Mouse (Mus musculus) CH12.LX (cell line): Measurements from ENCODE around the gene Zbtb38. TPM values are rescaled to one million over a fixed set of nuclear protein-coding genes. Genes with fewer than 3 reads are reported as not detected.

Experiments used
- DNase-seq: peaks from one replicate; pipeline ENCODE4 v3.0.0-alpha.2; 2013; ENCODE audit errors: extremely low read depth
- H3K27ac ChIP-seq: 2 replicates; pipeline ENCODE4 v1.5.1; 2012; ENCODE audit warnings: low read depth, mild to moderate bottlenecking, control low read depth, moderate library complexity; ENCODE audit not compliant: insufficient read depth
- H3K27me3 ChIP-seq: replicated peaks from 2 replicates; pipeline ENCODE3; 2012; ENCODE audit warnings: inconsistent platforms
- H3K36me3 ChIP-seq, 2 experiments: replicated peaks in 1 of 2; 2 replicates each; pipeline versions ENCODE3 to v1.6.1; 2012; ENCODE audit warnings: inconsistent platforms in 1 of 2, low read length in 1 of 2, mild to moderate bottlenecking in 1 of 2, mixed read lengths in 1 of 2, moderate library complexity in 1 of 2; ENCODE audit not compliant: control insufficient read depth in 1 of 2, insufficient read depth in 1 of 2
- H3K4me1 ChIP-seq, 2 experiments: 2 replicates each; pipeline ENCODE4 v1.6.1; 2012; ENCODE audit warnings: inconsistent platforms in 1 of 2, moderate library complexity in 1 of 2; ENCODE audit not compliant: insufficient read depth in 2 of 2, control insufficient read depth in 1 of 2
- H3K4me2 ChIP-seq: 2 replicates; pipeline ENCODE4 v1.6.1; 2012; ENCODE audit warnings: low read depth, mild to moderate bottlenecking, control low read depth; ENCODE audit not compliant: poor library complexity, insufficient read depth, severe bottlenecking
- H3K4me3 ChIP-seq, 3 experiments: fragments of 150-350 bp in 1 of 3; sonication (generic) in 1 of 3; replicated peaks in 1 of 3; 2 replicates each; pipeline versions ENCODE3 to v1.5.1; 2011 to 2012; ENCODE audit warnings: low read depth in 2 of 3, low read length in 2 of 3, mild to moderate bottlenecking in 2 of 3, moderate library complexity in 2 of 3, control low read depth in 1 of 3, improper control_type of control experiment in 1 of 3, inconsistent platforms in 1 of 3, mixed read lengths in 1 of 3; ENCODE audit not compliant: poor library complexity in 1 of 3
- H3K79me2 ChIP-seq: replicated peaks from 2 replicates; pipeline ENCODE4 v1.6.1; 2012; ENCODE audit warnings: mild to moderate bottlenecking, moderate library complexity; ENCODE audit not compliant: control insufficient read depth, poor library complexity, insufficient read depth, severe bottlenecking; ENCODE audit errors: extremely low read depth
- H3K9ac ChIP-seq: 2 replicates; pipeline ENCODE4 v1.6.1; 2012; ENCODE audit warnings: low read depth, mild to moderate bottlenecking, control low read depth, moderate library complexity; ENCODE audit not compliant: insufficient read depth
- H3K9me3 ChIP-seq: replicated peaks from 2 replicates; pipeline ENCODE3; 2012; ENCODE audit warnings: low read length, inconsistent platforms, mixed read lengths
- BHLHE40 ChIP-seq: IDR thresholded peaks from 2 replicates; pipeline ENCODE4 v1.6.1; 2011; ENCODE audit warnings: mild to moderate bottlenecking, low read depth, low read length, improper control_type of control experiment
- CHD1 ChIP-seq: IDR thresholded peaks from 2 replicates; pipeline ENCODE4 v1.6.1; 2012; ENCODE audit warnings: low read depth, low read length, improper control_type of control experiment, inconsistent platforms
- CHD2 ChIP-seq: IDR thresholded peaks from 2 replicates; pipeline ENCODE4 v1.6.1; 2011; ENCODE audit warnings: low read length, improper control_type of control experiment
- E2F4 ChIP-seq: IDR thresholded peaks from 2 replicates; pipeline ENCODE4 v1.6.1; 2011; ENCODE audit warnings: low read depth, low read length, improper control_type of control experiment; ENCODE audit not compliant: insufficient replicate concordance
- ELF1 ChIP-seq: IDR thresholded peaks from 2 replicates; pipeline ENCODE4 v1.6.1; 2014; ENCODE audit warnings: low read depth, mild to moderate bottlenecking, inconsistent platforms, low read length, improper control_type of control experiment
- EP300 ChIP-seq: IDR thresholded peaks from 2 replicates; pipeline ENCODE4 v1.6.1; 2011; ENCODE audit warnings: low read length, improper control_type of control experiment
- GABPA ChIP-seq: IDR thresholded peaks from 2 replicates; pipeline ENCODE4 v1.6.1; 2012; ENCODE audit warnings: low read depth, low read length, improper control_type of control experiment, inconsistent platforms; ENCODE audit not compliant: insufficient replicate concordance
- HCFC1 ChIP-seq: IDR thresholded peaks from 2 replicates; pipeline ENCODE4 v1.6.1; 2012; ENCODE audit warnings: low read depth, mild to moderate bottlenecking, inconsistent platforms, low read length, improper control_type of control experiment
- JUN ChIP-seq: IDR thresholded peaks from 2 replicates; pipeline ENCODE4 v1.6.1; 2011; ENCODE audit warnings: low read depth, mild to moderate bottlenecking, low read length, improper control_type of control experiment, moderate library complexity; ENCODE audit not compliant: insufficient read depth
- JUND ChIP-seq: conservative IDR thresholded peaks from 2 replicates; pipeline ENCODE4 v1.6.1; 2011; ENCODE audit warnings: low read depth, low read length, improper control_type of control experiment
- KAT2A ChIP-seq: IDR thresholded peaks from 2 replicates; pipeline ENCODE4 v1.6.1; 2012; ENCODE audit warnings: low read length, improper control_type of control experiment, inconsistent platforms; ENCODE audit not compliant: insufficient replicate concordance
- MAX ChIP-seq: IDR thresholded peaks from 2 replicates; pipeline ENCODE4 v1.6.1; 2011; ENCODE audit warnings: low read length, improper control_type of control experiment
- NRF1 ChIP-seq: IDR thresholded peaks from 2 replicates; pipeline ENCODE4 v1.6.1; 2014; ENCODE audit warnings: low read depth, mild to moderate bottlenecking, inconsistent platforms, low read length, improper control_type of control experiment, moderate library complexity
- POLR2AphosphoS2 ChIP-seq: IDR thresholded peaks from 2 replicates; pipeline ENCODE4 v1.6.1; 2011; ENCODE audit warnings: low read depth, low read length, improper control_type of control experiment
- RAD21 ChIP-seq: IDR thresholded peaks from 2 replicates; pipeline ENCODE4 v1.6.1; 2011; ENCODE audit warnings: low read depth, mild to moderate bottlenecking, low read length, improper control_type of control experiment, moderate library complexity
- RCOR1 ChIP-seq: conservative IDR thresholded peaks from 2 replicates; pipeline ENCODE4 v1.6.1; 2012; ENCODE audit warnings: low read depth, mild to moderate bottlenecking, inconsistent platforms, low read length, improper control_type of control experiment
- SIN3A ChIP-seq: IDR thresholded peaks from 2 replicates; pipeline ENCODE4 v1.6.1; 2012; ENCODE audit warnings: low read length, improper control_type of control experiment, inconsistent platforms
- SMC3 ChIP-seq: IDR thresholded peaks from 2 replicates; pipeline ENCODE4 v1.6.1; 2011; ENCODE audit warnings: low read depth, low read length, improper control_type of control experiment
- TBP ChIP-seq: conservative IDR thresholded peaks from 2 replicates; pipeline ENCODE4 v1.6.1; 2011; ENCODE audit warnings: low read depth, low read length, improper control_type of control experiment
- TCF12 ChIP-seq: IDR thresholded peaks from 2 replicates; pipeline ENCODE4 v1.6.1; 2014; ENCODE audit warnings: low read depth, mild to moderate bottlenecking, inconsistent platforms, low read length, improper control_type of control experiment
- UBTF ChIP-seq: IDR thresholded peaks from 2 replicates; pipeline ENCODE4 v1.6.1; 2012; ENCODE audit warnings: low read depth, mild to moderate bottlenecking, inconsistent platforms, low read length, improper control_type of control experiment, moderate library complexity
- USF1 ChIP-seq: IDR thresholded peaks from 2 replicates; pipeline ENCODE4 v1.6.1; 2014; ENCODE audit warnings: low read depth, mild to moderate bottlenecking, inconsistent platforms, low read length, improper control_type of control experiment
- USF2 ChIP-seq: conservative IDR thresholded peaks from 2 replicates; pipeline ENCODE4 v1.6.1; 2011; ENCODE audit warnings: low read depth, low read length, improper control_type of control experiment
- ZC3H11A ChIP-seq: IDR thresholded peaks from 2 replicates; pipeline ENCODE4 v1.6.1; 2012; ENCODE audit warnings: low read depth, mild to moderate bottlenecking, inconsistent platforms, low read length, improper control_type of control experiment
- ZKSCAN1 ChIP-seq: IDR thresholded peaks from 2 replicates; pipeline ENCODE4 v1.6.1; 2012; ENCODE audit warnings: low read depth, inconsistent platforms, low read length, improper control_type of control experiment, borderline replicate concordance
- ZMIZ1 ChIP-seq: IDR thresholded peaks from 2 replicates; pipeline ENCODE4 v1.6.1; 2012; ENCODE audit warnings: low read depth, mild to moderate bottlenecking, inconsistent platforms, low read length, improper control_type of control experiment
- ZNF384 ChIP-seq: IDR thresholded peaks from 2 replicates; pipeline ENCODE4 v1.6.1; 2012; ENCODE audit warnings: low read depth, low read length, improper control_type of control experiment, inconsistent platforms
- dilution Hi-C: fragments of 300-500 bp; cut with MboI; formaldehyde crosslinking; loops from 2 replicates; pipeline ENCODE4 v1.14.3; 2020; ENCODE audit warnings: low sequenced_read_pairs; ENCODE audit not compliant: extremely low pct_unique_long_range_greater_than_20kb, extremely low pct_ligation_motif_present
- in situ Hi-C: fragments of 300-500 bp; cut with MboI; formaldehyde crosslinking; loops from 3 replicates; pipeline ENCODE4 v1.14.3; 2019; ENCODE audit warnings: low sequenced_read_pairs, low pct_ligation_motif_present, low pct_unique_long_range_greater_than_20kb, mixed read lengths
- polyA plus RNA-seq: library from polyadenylated mRNA; unstranded; fragments of >175 nt; gene quantifications from 2 replicates; pipeline ENCODE4 v1.2.1, GENCODE M21; 2012; ENCODE audit warnings: low read depth; ENCODE audit not compliant: insufficient read length
- total RNA-seq, 2 experiments: library from RNA; depleted of rRNA; stranded (reverse); fragments of 300-350 nt in 1 of 2; fragments of >200 nt in 1 of 2; gene quantifications; 2 replicates each; pipeline ENCODE4 v1.2.3; 2012 to 2014

Zbtb38 gene
- total and polyA plus RNA-seq, 3 experiments: 51.7 to 102 (median 68.8) TPM

DNA sequence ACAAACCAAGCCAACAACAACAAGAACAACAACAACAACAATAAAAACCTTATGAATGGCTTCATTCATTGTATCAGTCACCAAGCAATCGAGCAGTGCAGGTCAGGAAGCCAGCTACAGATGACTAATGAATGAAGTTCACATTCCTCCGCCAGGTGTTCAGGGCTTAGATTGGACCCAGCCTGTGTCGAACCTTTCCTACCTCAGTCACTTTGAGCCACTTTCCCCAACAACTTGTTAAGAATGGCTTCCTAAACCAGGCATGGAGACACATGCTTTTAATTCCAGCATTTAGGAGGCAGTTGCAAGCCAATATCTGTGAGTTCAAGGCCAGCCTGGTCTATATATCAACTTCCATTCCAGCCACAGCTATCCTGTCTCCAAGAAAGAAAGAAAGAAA, 116.7 kb downstream of the Zbtb38 start:
- H3K4me1 ChIP-seq: peaks cover 2 to 31% of the 10 kb centered on the region in 2 experiments; a peak in 2 of 4 replicates
- no peaks in the 10 kb centered on the region for H3K9me3 ChIP-seq
- no peaks in the 10 kb centered on the region for H3K36me3 ChIP-seq
- in situ Hi-C loops: no loop called here
- no peak overlapping the region for H3K9ac ChIP-seq
- no peaks in the 10 kb centered on the region for H3K79me2 ChIP-seq
- no peak for DNase-seq
- TF ChIP-seq SIN3A: no peak
- no peak for TF ChIP-seq MAX
- no peak for TF ChIP-seq JUN
- TF ChIP-seq CHD2: no peak
- TF ChIP-seq POLR2AphosphoS2: no peak
- no peak for TF ChIP-seq UBTF
- TF ChIP-seq CHD1: no peak
- TF ChIP-seq ZNF384: no peak
- no peak for TF ChIP-seq E2F4
- TF ChIP-seq RAD21: no peak
- no peak for TF ChIP-seq NRF1
- no peak for TF ChIP-seq ZMIZ1
- TF ChIP-seq USF1: no peak
- TF ChIP-seq ELF1: no peak
- TF ChIP-seq GABPA: no peak
- no peak for TF ChIP-seq TCF12
- peaks cover 2% of the 10 kb centered on the region for H3K27me3 ChIP-seq
- dilution Hi-C loops: no loop called here
- no peak overlapping the region for H3K27ac ChIP-seq
- no peak overlapping the region for H3K4me3 ChIP-seq
- no peak overlapping the region for H3K4me2 ChIP-seq

DNA sequence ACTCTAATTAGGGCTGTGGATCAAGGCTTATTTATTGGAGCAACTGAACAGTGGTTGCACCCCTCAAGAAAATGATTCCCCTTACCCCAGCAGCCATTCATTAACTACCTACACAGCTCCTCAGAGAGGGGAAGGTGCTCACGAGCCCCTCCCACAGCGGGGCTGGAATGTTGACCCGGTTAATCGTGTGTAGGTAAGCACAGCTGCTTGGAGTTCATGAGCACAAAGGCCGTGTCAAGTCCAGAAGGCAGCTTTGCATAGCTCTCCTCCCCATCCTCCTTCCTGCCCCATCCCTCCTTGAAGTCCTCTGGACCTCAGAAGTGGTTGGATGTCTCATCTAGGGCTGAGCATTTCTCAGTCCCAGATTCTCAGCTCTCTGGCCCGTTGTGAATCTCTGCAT, 117.5 kb downstream of the Zbtb38 start:
- TF ChIP-seq BHLHE40 (no peak), RCOR1 (no peak), ZNF384 (no peak), SMC3 (no peak), EP300 (no peak), CHD1 (no peak), HCFC1 (no peak), JUND (no peak), ZMIZ1 (no peak), USF2 (no peak), KAT2A (no peak), USF1 (no peak), ZKSCAN1 (no peak), MAX (no peak), TBP (no peak), ZC3H11A (no peak), NRF1 (no peak)
- dilution Hi-C loops (no loop called here), in situ Hi-C loops (no loop called here)
- no peak overlapping the region for H3K4me2 ChIP-seq
- no peak for DNase-seq
- H3K27ac ChIP-seq: no peak overlapping the region
- no peaks in the 10 kb centered on the region for H3K9me3 ChIP-seq
- no peak overlapping the region for H3K9ac ChIP-seq
- H3K36me3 ChIP-seq: no peaks in the 10 kb centered on the region
- peaks cover 2% of the 10 kb centered on the region for H3K27me3 ChIP-seq
- peaks cover 2 to 34% of the 10 kb centered on the region in 2 experiments; a peak in 2 of 4 replicates for H3K4me1 ChIP-seq
- H3K79me2 ChIP-seq: no peaks in the 10 kb centered on the region
- H3K4me3 ChIP-seq: no peak overlapping the region
